Mouse (Mus musculus) kidney, postnatal 4 days (tissue): ENCODE data around the gene Tmem106c.

Experiments
- DNase-seq, 2 experiments: peaks; one replicate each; pipeline ENCODE4 v3.0.0; 2021; ENCODE audit warnings: mixed read lengths in 2 of 2

Gene Tmem106c

GRCm38 (mm10) chr15:98002113-98002990 lies 38.4 kb downstream of the Tmem106c start:
- peak in 1 of 2 experiments; percentile 49 for DNase-seq

DNA sequence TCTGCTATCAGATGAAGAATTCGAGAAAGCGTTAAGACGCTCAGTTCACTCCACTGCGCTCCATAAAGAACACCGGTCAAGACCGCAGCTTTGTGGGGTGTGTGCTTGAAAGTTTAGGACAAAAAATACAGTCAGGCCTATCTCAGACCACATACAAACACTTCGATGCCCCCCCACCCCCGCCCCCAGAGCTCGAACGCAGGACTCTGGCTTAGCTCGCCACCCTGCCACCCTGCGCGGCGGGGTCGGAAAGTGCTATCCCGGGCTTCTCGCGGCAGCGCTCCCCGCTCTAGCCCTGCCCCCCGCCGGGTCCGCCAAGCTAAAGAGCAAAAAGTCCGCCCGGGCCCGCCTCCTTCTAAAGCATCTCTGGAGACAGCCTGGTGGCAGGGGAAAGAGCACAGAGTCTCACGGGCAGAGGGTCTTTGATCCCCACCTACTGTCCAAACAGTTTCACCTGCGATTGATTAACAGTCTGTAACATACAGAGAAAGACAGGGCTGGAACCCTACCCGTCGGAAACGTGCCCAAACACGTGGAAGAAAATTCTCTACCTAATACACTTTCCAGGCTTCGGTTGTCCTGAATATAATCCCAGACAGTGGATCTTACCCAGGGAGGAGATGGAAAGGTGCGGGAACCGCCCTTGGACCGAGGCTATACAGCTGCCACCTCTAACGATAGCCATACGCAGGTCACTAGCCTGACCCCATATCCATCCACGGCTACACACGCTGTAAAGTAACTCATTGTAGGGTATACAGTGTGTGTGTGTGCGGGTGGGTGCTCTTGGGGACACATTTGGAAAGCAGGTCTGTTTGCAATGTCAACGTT lies 39.2 kb downstream of the Tmem106c start:
- peak; percentile 68 to 75 for DNase-seq

DNA sequence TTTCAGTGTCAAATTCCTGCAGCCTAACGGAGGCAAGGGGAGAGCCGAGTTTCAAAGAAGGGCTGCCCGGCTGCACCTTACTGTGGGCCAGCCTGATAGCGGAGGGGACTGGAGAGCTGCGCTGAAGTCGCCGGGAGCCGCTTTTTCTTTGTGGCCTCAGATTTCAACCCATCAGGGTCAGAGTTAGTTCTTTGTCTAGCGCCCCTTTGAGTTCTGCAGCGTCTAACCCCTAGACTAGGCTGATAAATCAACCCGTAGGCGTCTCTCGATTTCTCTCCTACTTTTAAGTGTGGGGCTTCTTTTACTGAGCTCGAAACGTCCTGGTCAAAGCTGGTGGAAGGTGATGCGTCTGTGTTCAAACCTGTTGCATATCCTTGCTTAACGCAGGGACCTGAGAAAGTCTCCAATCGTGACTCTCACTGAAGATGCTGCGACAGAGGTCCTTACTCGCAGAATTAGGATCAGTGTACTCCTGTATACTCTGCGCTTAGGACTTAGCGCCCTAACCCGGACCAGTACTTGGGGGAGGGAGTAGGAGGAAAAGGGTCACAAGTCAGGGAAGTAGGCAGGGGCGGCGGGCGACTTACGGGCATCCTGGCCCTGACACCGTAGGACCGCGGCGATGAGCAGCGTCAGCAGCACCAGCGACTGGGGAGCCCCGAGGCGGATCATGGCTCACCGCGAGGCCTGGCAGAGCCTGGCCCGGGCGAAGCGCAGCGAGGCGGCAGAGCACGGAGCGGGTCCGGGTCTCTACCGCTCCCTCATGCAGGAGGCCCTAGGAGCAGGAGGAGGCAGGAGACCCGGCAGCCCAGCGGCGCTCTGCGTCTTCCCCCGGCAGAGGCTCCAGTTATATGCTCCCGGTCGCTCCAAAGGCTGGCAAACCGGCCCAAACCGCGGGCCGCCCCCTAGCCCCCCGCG lies 40.1 kb downstream of the Tmem106c start, which contains the start of gene Col2a1:
Gene Col2a1, minus strand, starts transcription at position 874 of the 918 bp plus-strand sequence.
- DNase-seq = peak; percentile 40 to 61

DNA sequence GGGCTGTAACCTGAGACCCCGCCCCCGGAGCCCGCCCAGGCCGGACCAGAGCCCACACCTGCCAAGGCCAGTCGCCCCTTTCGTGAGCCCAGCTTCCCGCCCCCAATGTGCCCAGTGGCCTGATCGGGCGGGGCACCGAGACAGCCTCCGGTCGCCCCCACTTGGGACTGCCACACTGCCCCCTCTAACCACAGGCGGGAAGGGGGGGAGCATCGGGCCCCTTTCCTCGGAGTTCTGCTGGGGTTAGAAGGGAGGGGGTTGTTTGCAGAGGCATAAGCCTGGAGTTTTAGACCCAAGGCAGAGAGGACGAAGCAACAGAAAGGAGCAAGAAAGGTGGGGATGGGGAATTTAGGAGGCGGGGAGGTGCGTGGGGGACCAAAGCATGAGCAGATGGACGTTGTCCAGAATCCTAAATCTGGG lies 40.8 kb downstream of the Tmem106c start:
- DNase-seq = no peak

DNA sequence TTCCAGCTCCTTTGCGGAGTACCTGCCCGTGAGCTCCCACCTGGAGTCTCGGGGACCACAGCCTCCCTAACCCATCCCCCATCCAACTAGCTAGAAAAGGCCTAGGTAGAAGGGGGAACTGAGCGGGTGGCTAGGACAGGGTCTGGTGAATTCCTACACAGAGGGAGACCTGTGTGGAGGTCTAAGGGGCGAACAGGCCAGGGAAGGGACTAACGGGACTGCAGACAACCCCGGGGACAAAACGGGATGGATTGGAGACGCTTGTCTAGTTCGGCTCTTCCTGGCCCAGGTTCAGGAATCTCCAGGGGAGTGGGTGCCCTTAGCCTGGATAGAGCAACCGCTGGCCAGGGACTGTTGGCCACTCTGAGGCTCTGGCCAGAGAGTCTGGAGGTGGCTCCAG lies 41.2 kb downstream of the Tmem106c start:
- DNase-seq = no peak

DNA sequence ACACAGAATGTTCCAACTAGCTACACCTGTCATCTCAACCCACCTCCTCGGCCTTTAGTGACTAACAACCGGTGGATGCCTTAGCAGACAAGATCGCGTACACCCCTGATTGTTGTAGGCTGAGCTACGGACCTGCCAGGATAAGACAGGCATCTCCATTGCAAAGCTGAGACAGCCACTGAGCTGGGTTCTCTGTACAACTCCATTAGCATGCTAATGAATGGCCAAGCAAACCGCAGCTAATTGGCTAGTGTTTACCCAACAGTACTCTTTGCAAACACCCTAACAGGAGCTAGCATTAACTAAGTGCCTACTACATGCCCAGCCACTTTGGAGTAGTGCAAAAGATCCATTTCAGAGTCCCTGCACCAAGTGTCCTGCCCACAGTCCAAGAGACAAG lies 48.8 kb downstream of the Tmem106c start:
- no peak for DNase-seq

GRCm38 (mm10) chr15:98017925-98018324 lies 53.9 kb downstream of the Tmem106c start:
- DNase-seq = no peak

GRCm38 (mm10) chr15:98019047-98019446 lies 55.0 kb downstream of the Tmem106c start:
- DNase-seq = no peak
